Mouse (Mus musculus) kidney, embryonic 14.5 days (tissue): ENCODE results near the gene Tstd2. TPM values are rescaled to one million over a fixed set of nuclear protein-coding genes. Genes with fewer than 3 reads are reported as not detected.
A peak's percentile ranks its signal among the peaks of the same experiment; 100 is the strongest.

ENCODE experiments used
- ATAC-seq: fragments of 200-750 bp; cut with Nextera tagmentation; 2 replicates; pipeline ENCODE4 v1.8.0; 2017; ENCODE audit warnings: moderate number of reproducible peaks, mild to moderate bottlenecking, moderate TSS enrichment, moderate library complexity; ENCODE audit not compliant: low FRiP score, low TSS enrichment
- H3K27ac ChIP-seq: fragments of 300-500 bp; sonication (generic); 2 replicates; pipeline ENCODE4 v1.5.1; 2014; ENCODE audit warnings: low read depth, mild to moderate bottlenecking, low read length, moderate library complexity, mixed read lengths
- H3K27me3 ChIP-seq: fragments of 300-500 bp; sonication (generic); 2 replicates; pipeline ENCODE4 v1.6.1; 2014; ENCODE audit warnings: mild to moderate bottlenecking, low read length; ENCODE audit not compliant: control insufficient read depth, insufficient read depth
- H3K36me3 ChIP-seq: fragments of 300-500 bp; sonication (generic); 2 replicates; pipeline ENCODE4 v1.6.1; 2014; ENCODE audit warnings: low read length, mixed read lengths; ENCODE audit not compliant: control insufficient read depth, insufficient read depth
- H3K4me1 ChIP-seq: fragments of 300-500 bp; sonication (generic); 2 replicates; pipeline ENCODE4 v1.6.1; 2014; ENCODE audit warnings: low read length, mixed read lengths; ENCODE audit not compliant: control insufficient read depth, insufficient read depth
- H3K4me2 ChIP-seq: fragments of 300-500 bp; sonication (generic); replicated peaks from 2 replicates; pipeline ENCODE4 v1.6.1; 2014; ENCODE audit warnings: low read depth, mild to moderate bottlenecking, low read length
- H3K4me3 ChIP-seq: fragments of 300-500 bp; sonication (generic); 2 replicates; pipeline ENCODE4 v1.5.1; 2014; ENCODE audit warnings: mild to moderate bottlenecking, low read length
- H3K9ac ChIP-seq: fragments of 300-500 bp; sonication (generic); 2 replicates; pipeline ENCODE4 v1.6.1; 2014; ENCODE audit warnings: low read depth, mild to moderate bottlenecking, low read length, moderate library complexity
- H3K9me3 ChIP-seq: fragments of 300-500 bp; sonication (generic); 2 replicates; pipeline ENCODE4 v1.6.1; 2016; ENCODE audit warnings: low read length; ENCODE audit not compliant: control insufficient read depth
- WGBS: fragments of 180-500 bp; shearing (Covaris S2); extraction: QIAGEN DNeasy Blood & Tissue Kit; methylation state at CpG from one replicate; pipeline ENCODE4 v1.1.7; 2014; 5-methylcytosine and 5-hydroxymethylcytosine counted together
- polyA plus RNA-seq: library from polyadenylated mRNA; unstranded; fragments of >200 nt; fragmentation: Nextera tagmentation; extraction: Ambion mirVana; gene quantifications from 2 replicates; pipeline ENCODE4 v1.2.1, GENCODE M21; 2014

The Tstd2 gene
- polyA plus RNA-seq, 1 experiment from 2014 or later: 46.0 TPM

GRCm38 (mm10) chr4:46129311-46130004, 9.0 kb downstream of the Tstd2 start:
- H3K9ac ChIP-seq: no peak overlapping the region

GRCm38 (mm10) chr4:46126541-46126940, 12.0 kb downstream of the Tstd2 start:
- Histone ChIP-seq H3K36me3 (peaks cover 79% of the 10 kb centered on the region), H3K4me1 (peaks cover 12% of the 10 kb centered on the region), H3K27ac (no peak overlapping the region), H3K9me3 (no peaks in the 10 kb centered on the region), H3K4me2 (no peak overlapping the region), H3K9ac (no peak overlapping the region), H3K27me3 (no peaks in the 10 kb centered on the region), H3K4me3 (no peak overlapping the region)
- 54% methylated on average over 2 of the region's 2 CpGs for WGBS
- ATAC-seq: no peak

More at GRCm38 (mm10) chr4:46129311-46130004, 9.0 kb downstream of the Tstd2 start:
- peak; percentile 94 for ATAC-seq
- Histone ChIP-seq H3K27me3 (no peaks in the 10 kb centered on the region), H3K9me3 (no peaks in the 10 kb centered on the region), H3K36me3 (peaks cover 79% of the 10 kb centered on the region), H3K4me1 (peaks cover 12% of the 10 kb centered on the region), H3K4me3 (no peak overlapping the region), H3K4me2 (0 out of 2 replicates have a peak overlapping the region, but pooled peaks have one; percentile 5), H3K27ac (peak overlapping the region; percentile 76)
- WGBS: 47% methylated on average over 8 of the region's 8 CpGs

- Histone ChIP-seq H3K9ac (no peak overlapping the region), H3K9me3 (no peaks in the 10 kb centered on the region), H3K36me3 (peaks cover 85% of the 10 kb centered on the region), H3K27ac (no peak overlapping the region), H3K27me3 (no peaks in the 10 kb centered on the region), H3K4me1 (no peaks in the 10 kb centered on the region; the same call in 1 of the 2 replicates), H3K4me3 (no peak overlapping the region), H3K4me2 (no peak overlapping the region)
- WGBS: 92% methylated on average over 6 of the region's 6 CpGs
- no peak for ATAC-seq
Measured at GRCm38 (mm10) chr4:46123358-46123757, 15.1 kb downstream of the Tstd2 start.

GRCm38 (mm10) chr4:46120767-46121166, 17.7 kb downstream of the Tstd2 start:
- 88% methylated on average over 3 of the region's 3 CpGs for WGBS

GRCm38 (mm10) chr4:46119514-46120094, 18.9 kb downstream of the Tstd2 start:
- Histone ChIP-seq H3K4me2 (no peak overlapping the region), H3K4me3 (no peak overlapping the region), H3K9ac (no peak overlapping the region), H3K36me3 (peaks cover 97% of the 10 kb centered on the region), H3K4me1 (no peaks in the 10 kb centered on the region), H3K27ac (no peak overlapping the region), H3K27me3 (no peaks in the 10 kb centered on the region), H3K9me3 (no peaks in the 10 kb centered on the region)
- ATAC-seq: 0 out of 2 replicates have a peak, but pooled peaks have one; percentile 41
- 73% methylated on average over 14 of the region's 14 CpGs for WGBS

More at GRCm38 (mm10) chr4:46120767-46121166, 17.7 kb downstream of the Tstd2 start:
- H3K4me1 ChIP-seq: no peaks in the 10 kb centered on the region
- H3K4me2 ChIP-seq: no peak overlapping the region
- no peak overlapping the region for H3K27ac ChIP-seq
- no peak for ATAC-seq
- H3K9me3 ChIP-seq: no peaks in the 10 kb centered on the region
- H3K9ac ChIP-seq: no peak overlapping the region
- H3K36me3 ChIP-seq: peaks cover 97% of the 10 kb centered on the region
- no peak overlapping the region for H3K4me3 ChIP-seq
- no peaks in the 10 kb centered on the region for H3K27me3 ChIP-seq

GRCm38 (mm10) chr4:46117536-46117935, 21.0 kb downstream of the Tstd2 start:
- WGBS: 96% methylated on average over 4 of the region's 4 CpGs
- Histone ChIP-seq H3K9ac (no peak overlapping the region), H3K36me3 (peaks cover 92% of the 10 kb centered on the region), H3K9me3 (no peaks in the 10 kb centered on the region), H3K4me1 (no peaks in the 10 kb centered on the region), H3K4me2 (no peak overlapping the region), H3K27me3 (no peaks in the 10 kb centered on the region), H3K27ac (no peak overlapping the region), H3K4me3 (no peak overlapping the region)
- ATAC-seq: no peak

- 69% methylated on average over 9 of the region's 10 CpGs for WGBS
- H3K27ac ChIP-seq: no peak overlapping the region
- no peaks in the 10 kb centered on the region for H3K27me3 ChIP-seq
- H3K4me1 ChIP-seq: no peaks in the 10 kb centered on the region
- peaks cover 83% of the 10 kb centered on the region for H3K36me3 ChIP-seq
- no peak overlapping the region for H3K4me3 ChIP-seq
- H3K9me3 ChIP-seq: no peaks in the 10 kb centered on the region
- no peak overlapping the region for H3K4me2 ChIP-seq
- ATAC-seq: no peak
- no peak overlapping the region for H3K9ac ChIP-seq
Measured at GRCm38 (mm10) chr4:46116544-46117175, 21.8 kb downstream of the Tstd2 start.

- peaks cover 70% of the 10 kb centered on the region for H3K36me3 ChIP-seq
- H3K9me3 ChIP-seq: no peaks in the 10 kb centered on the region
- H3K27me3 ChIP-seq: no peaks in the 10 kb centered on the region
- 45% methylated on average over 1 of the region's 1 CpGs for WGBS
- H3K4me3 ChIP-seq: no peak overlapping the region
- H3K4me2 ChIP-seq: no peak overlapping the region
- no peak overlapping the region for H3K9ac ChIP-seq
- H3K27ac ChIP-seq: no peak overlapping the region
- no peak for ATAC-seq
- no peaks in the 10 kb centered on the region for H3K4me1 ChIP-seq
Measured at GRCm38 (mm10) chr4:46115308-46115707, 23.2 kb downstream of the Tstd2 start.

- no peak for ATAC-seq
- H3K9me3 ChIP-seq: no peaks in the 10 kb centered on the region
- no peak overlapping the region for H3K9ac ChIP-seq
- no peak overlapping the region for H3K4me3 ChIP-seq
- no peak overlapping the region for H3K27ac ChIP-seq
- H3K27me3 ChIP-seq: no peaks in the 10 kb centered on the region
- peaks cover 30% of the 10 kb centered on the region for H3K36me3 ChIP-seq
- no peak overlapping the region for H3K4me2 ChIP-seq
- no peaks in the 10 kb centered on the region for H3K4me1 ChIP-seq
- WGBS: 43% methylated on average over 3 of the region's 3 CpGs
Measured at GRCm38 (mm10) chr4:46111361-46111760, 27.1 kb downstream of the Tstd2 start.
